In the genomic region with DNA sequence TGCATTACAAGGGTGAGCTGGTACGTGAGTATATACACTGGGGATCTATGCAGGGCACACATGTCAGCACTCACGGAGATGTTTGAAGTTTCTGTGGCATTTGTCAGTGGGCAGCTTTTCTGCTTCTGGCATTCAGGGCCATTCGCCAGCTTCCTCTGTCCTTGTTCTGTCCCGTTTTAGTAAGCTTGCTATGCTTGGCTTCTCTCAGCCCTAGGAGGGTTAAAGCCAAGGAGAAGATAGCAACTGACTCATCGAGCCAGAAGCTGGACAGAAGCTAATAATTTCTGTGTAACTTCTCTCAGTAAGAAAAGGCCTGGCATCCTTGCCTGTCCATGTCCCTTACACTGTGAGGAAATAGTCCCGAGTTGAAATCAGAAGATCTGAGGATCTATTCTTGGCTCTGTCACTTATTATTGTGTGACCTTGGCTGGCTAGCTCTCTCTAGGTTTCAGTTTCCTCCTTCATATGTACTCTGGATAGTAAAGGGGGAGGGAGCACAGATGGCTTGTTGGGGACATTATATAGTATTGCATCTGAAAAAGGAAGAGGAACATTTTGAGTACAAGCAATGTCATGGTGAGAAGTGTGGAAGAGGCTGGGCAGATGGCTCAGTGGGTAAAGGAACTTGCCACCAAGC, we compare ENCODE assay signal across 7 mouse cellular contexts. TPM values are rescaled to one million over a fixed set of nuclear protein-coding genes. Genes with fewer than 3 reads are reported as not detected.
DNase-seq lines count a peak whose midpoint lies in the region; ATAC-seq and TF ChIP-seq lines count a peak whose summit lies in the region.

No protein-coding gene starts in this region.

- no peaks in the 10 kb centered on the region for H3K27me3 ChIP-seq in spleen, adult 2 months (ENCODE audit: control insufficient read depth, insufficient read depth, low read length)
- no peaks in the 10 kb centered on the region for H3K27me3 ChIP-seq in heart, postnatal 0 days (ENCODE audit: control insufficient read depth, insufficient read depth, low read length)
- no peaks in the 10 kb centered on the region for H3K27me3 ChIP-seq in hindbrain, embryonic 12.5 days
- no peaks in the 10 kb centered on the region for H3K27me3 ChIP-seq in forebrain, embryonic 16.5 days (replicated peaks; ENCODE audit: control insufficient read depth, insufficient read depth, low read length)

- H3K4me2 ChIP-seq in heart, postnatal 0 days (ENCODE audit: low read depth, low read length) = peak overlapping the region; percentile 42
- H3K4me2 ChIP-seq in hindbrain, embryonic 12.5 days (replicated peaks) = no peak overlapping the region
- no peak overlapping the region for H3K4me2 ChIP-seq in forebrain, embryonic 16.5 days (ENCODE audit: low read length)

- H3K9me3 ChIP-seq in heart, postnatal 0 days (replicated peaks; ENCODE audit: control insufficient read depth, low read length) = no peaks in the 10 kb centered on the region
- H3K9me3 ChIP-seq in hindbrain, embryonic 12.5 days (replicated peaks) = no peaks in the 10 kb centered on the region
- H3K9me3 ChIP-seq in forebrain, embryonic 16.5 days (ENCODE audit: control insufficient read depth, low read length) = no peaks in the 10 kb centered on the region

- no peak for TF ChIP-seq POLR2A in spleen, adult 2 months (IDR thresholded peaks at IDR 0.05; ENCODE audit: low read depth, low read length)

- no peak for TF ChIP-seq CTCF in spleen, adult 2 months (IDR thresholded peaks at IDR 0.05; ENCODE audit: extremely low read depth, insufficient read depth, insufficient read length, insufficient replicate concordance)
- TF ChIP-seq CTCF in heart, postnatal 0 days (IDR thresholded peaks at IDR 0.05; ENCODE audit: low read depth) = no peak

- no peak for TF ChIP-seq EP300 in heart, postnatal 0 days (IDR thresholded peaks at IDR 0.05; ENCODE audit: low read depth)

- WGBS in spleen, adult 2 months = 27% methylated on average over 6 of the region's 6 CpGs
- 14% methylated on average over 6 of the region's 6 CpGs for WGBS in heart, postnatal 0 days
- 70% methylated on average over 6 of the region's 6 CpGs for WGBS in hindbrain, embryonic 12.5 days
- WGBS in forebrain, embryonic 16.5 days = 62% methylated on average over 6 of the region's 6 CpGs

- H3K27ac ChIP-seq in spleen, adult 2 months (ENCODE audit: insufficient read depth, low read length) = peak overlapping the region; percentile 47
- H3K27ac ChIP-seq in heart, postnatal 0 days (ENCODE audit: low read depth) = peak overlapping the region; percentile 98
- H3K27ac ChIP-seq in hindbrain, embryonic 12.5 days = no peak overlapping the region
- no peak overlapping the region for H3K27ac ChIP-seq in forebrain, embryonic 16.5 days (ENCODE audit: low read length)

- peaks cover 3% of the 10 kb centered on the region; the same call in 1 of the 2 replicates for H3K4me1 ChIP-seq in spleen, adult 2 months (ENCODE audit: control insufficient read depth, insufficient read depth, insufficient read length)
- H3K4me1 ChIP-seq in heart, postnatal 0 days (ENCODE audit: control insufficient read depth, insufficient read depth) = peaks cover 17% of the 10 kb centered on the region
- no peaks in the 10 kb centered on the region for H3K4me1 ChIP-seq in hindbrain, embryonic 12.5 days
- no peaks in the 10 kb centered on the region for H3K4me1 ChIP-seq in forebrain, embryonic 16.5 days (replicated peaks; ENCODE audit: control insufficient read depth, insufficient read depth, low read length)

- H3K9ac ChIP-seq in heart, postnatal 0 days (replicated peaks; ENCODE audit: low read depth, low read length) = peak overlapping the region; percentile 36; the same call in 1 of the 2 replicates
- no peak overlapping the region for H3K9ac ChIP-seq in hindbrain, embryonic 12.5 days
- no peak overlapping the region for H3K9ac ChIP-seq in forebrain, embryonic 16.5 days (replicated peaks; ENCODE audit: low read depth, low read length)

- no peak overlapping the region for H3K4me3 ChIP-seq in spleen, adult 2 months (ENCODE audit: extremely low read depth, insufficient read depth, insufficient read length)
- peak overlapping the region; percentile 11; the same call in 1 of the 2 replicates for H3K4me3 ChIP-seq in heart, postnatal 0 days (ENCODE audit: low read depth, low read length)
- H3K4me3 ChIP-seq in hindbrain, embryonic 12.5 days = no peak overlapping the region
- no peak overlapping the region for H3K4me3 ChIP-seq in forebrain, embryonic 16.5 days (replicated peaks; ENCODE audit: low read length)

- peak; percentile 83 for ATAC-seq in heart, postnatal 0 days (ENCODE audit: insufficient read depth, low read depth)
- no peak for ATAC-seq in hindbrain, embryonic 12.5 days (ENCODE audit: low FRiP score)
- no peak for ATAC-seq in forebrain, embryonic 16.5 days

- no peaks in the 10 kb centered on the region for H3K36me3 ChIP-seq in spleen, adult 2 months (ENCODE audit: control insufficient read depth, insufficient read depth, low read length)
- H3K36me3 ChIP-seq in heart, postnatal 0 days (replicated peaks; ENCODE audit: control insufficient read depth, insufficient read depth, low read length) = no peaks in the 10 kb centered on the region
- H3K36me3 ChIP-seq in hindbrain, embryonic 12.5 days = no peaks in the 10 kb centered on the region
- no peaks in the 10 kb centered on the region for H3K36me3 ChIP-seq in forebrain, embryonic 16.5 days (ENCODE audit: control insufficient read depth, insufficient read depth)

- no peak for DNase-seq in spleen, adult 2 months (ENCODE audit: low read depth in 1 of 2, low spot score in 2 of 2)
- DNase-seq in spleen, adult 18-20 months = no peak
- peak; percentile 15 to 55 for DNase-seq in cerebellum, postnatal 14 days
- DNase-seq in heart, postnatal 0 days (ENCODE audit: low spot score) = peak; percentile 83
- no peak for DNase-seq in urinary bladder, adult 18-20 months (ENCODE audit: low spot score in 2 of 2)

RNA-seq across cellular contexts. Expression of a gene that starts 22.9 kb away (rescaled TPM):
- polyA plus RNA-seq in spleen, adult 2 months (2012; rRNA removed) = 8.1 and 9.6 TPM in 2 replicates
- total RNA-seq in heart, postnatal 0 days (2014; rRNA removed; ENCODE audit: low replicate concordance) = 2.9 and 4.7 TPM in 2 replicates
- 0.81 and 0.98 TPM in 2 replicates for polyA plus RNA-seq in heart, postnatal 0 days (2015; fragmentation: Nextera tagmentation; extraction: Ambion mirVana)
- polyA plus RNA-seq in hindbrain, embryonic 12.5 days (2016; fragmentation: Nextera tagmentation; extraction: Ambion mirVana) = 39.0 and 41.1 TPM in 2 replicates
- 47.2 and 62.3 TPM in 2 replicates for polyA plus RNA-seq in forebrain, embryonic 16.5 days (2015; fragmentation: Nextera tagmentation; extraction: Ambion mirVana)

RNA-seq across cellular contexts. Expression of a gene that starts 23.2 kb away (rescaled TPM):
- polyA plus RNA-seq in spleen, adult 2 months (2012; rRNA removed) = 13.1 TPM in 2 replicates
- total RNA-seq in heart, postnatal 0 days (2014; rRNA removed; ENCODE audit: low replicate concordance) = 40.5 and 47.9 TPM in 2 replicates
- 20.1 and 22.2 TPM in 2 replicates for polyA plus RNA-seq in heart, postnatal 0 days (2015; fragmentation: Nextera tagmentation; extraction: Ambion mirVana)
- polyA plus RNA-seq in hindbrain, embryonic 12.5 days (2016; fragmentation: Nextera tagmentation; extraction: Ambion mirVana) = 28.7 and 29.4 TPM in 2 replicates
- polyA plus RNA-seq in forebrain, embryonic 16.5 days (2015; fragmentation: Nextera tagmentation; extraction: Ambion mirVana) = 22.3 and 22.8 TPM in 2 replicates

RNA-seq across cellular contexts. Expression of a gene that starts 51.7 kb away (rescaled TPM):
- polyA plus RNA-seq in spleen, adult 2 months (2012; rRNA removed) = 9.9 and 11.3 TPM in 2 replicates
- total RNA-seq in heart, postnatal 0 days (2014; rRNA removed; ENCODE audit: low replicate concordance) = 32.5 and 52.3 TPM in 2 replicates
- 24.8 and 25.9 TPM in 2 replicates for polyA plus RNA-seq in heart, postnatal 0 days (2015; fragmentation: Nextera tagmentation; extraction: Ambion mirVana)
- polyA plus RNA-seq in hindbrain, embryonic 12.5 days (2016; fragmentation: Nextera tagmentation; extraction: Ambion mirVana) = 17.0 and 18.3 TPM in 2 replicates
- polyA plus RNA-seq in forebrain, embryonic 16.5 days (2015; fragmentation: Nextera tagmentation; extraction: Ambion mirVana) = 14.1 and 15.0 TPM in 2 replicates

Comparison
In these comparisons a context has a peak if more than half of its experiments do, and no peak if none do; other contexts are left out.
1. DNase-seq: peak in cerebellum, postnatal 14 days (2 of 2) and heart, postnatal 0 days (single experiment); none in spleen, adult 2 months (0 of 2), spleen, adult 18-20 months (0 of 2) and urinary bladder, adult 18-20 months (0 of 2).
2. H3K27ac ChIP-seq: peak in spleen, adult 2 months (single experiment) and heart, postnatal 0 days (single experiment); none in hindbrain, embryonic 12.5 days (single experiment) and forebrain, embryonic 16.5 days (single experiment).